Mouse (Mus musculus): ENCODE results near the gene Pde6g. TPM values are rescaled to one million over a fixed set of nuclear protein-coding genes. Genes with fewer than 3 reads are reported as not detected.
A peak's percentile ranks its signal among the peaks of the same experiment; 100 is the strongest.

Pde6g gene
- total RNA-seq, 4 experiments from 2014 or later = 0.16 to 0.49 (median 0.33) TPM

DNA sequence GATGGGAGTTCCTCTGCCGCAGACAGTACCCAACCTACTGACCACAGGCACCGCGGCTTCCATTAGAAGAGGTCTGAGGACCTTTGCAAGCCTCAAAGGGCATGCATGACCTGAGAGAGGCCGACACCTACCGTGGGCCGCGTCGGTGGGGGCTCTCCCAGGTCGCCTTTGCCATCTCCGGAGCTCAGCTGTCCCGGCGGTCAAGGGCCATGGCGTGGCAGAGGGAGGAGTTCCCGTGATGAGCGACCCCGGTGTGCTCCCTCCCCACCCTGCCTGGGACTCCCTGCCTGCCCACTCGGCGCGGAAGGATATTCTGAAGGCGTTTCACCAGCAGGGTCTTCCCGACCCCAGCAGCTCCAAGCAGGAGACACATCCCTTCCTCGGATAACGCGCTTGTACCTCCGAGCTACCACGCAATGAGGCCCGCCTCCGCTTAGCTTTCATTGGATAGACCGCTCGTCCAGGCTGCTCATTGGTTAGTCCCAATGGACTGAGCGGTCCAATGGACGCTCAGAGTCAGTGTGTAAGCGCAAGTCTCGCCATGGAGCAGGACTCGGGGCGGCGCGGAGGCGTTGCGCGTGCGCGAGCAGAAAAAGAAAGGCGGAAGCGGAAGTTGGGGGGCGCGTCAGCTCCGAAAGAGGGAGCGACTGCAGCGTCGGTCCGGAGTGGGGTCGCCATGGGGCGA lies 13.9 kb upstream of the Pde6g start, which contains the start of gene Arl16:
Gene Arl16, minus strand, starts transcription at position 557 of the 685 bp plus-strand sequence.
- DNase-seq = peak; percentile 91

DNA sequence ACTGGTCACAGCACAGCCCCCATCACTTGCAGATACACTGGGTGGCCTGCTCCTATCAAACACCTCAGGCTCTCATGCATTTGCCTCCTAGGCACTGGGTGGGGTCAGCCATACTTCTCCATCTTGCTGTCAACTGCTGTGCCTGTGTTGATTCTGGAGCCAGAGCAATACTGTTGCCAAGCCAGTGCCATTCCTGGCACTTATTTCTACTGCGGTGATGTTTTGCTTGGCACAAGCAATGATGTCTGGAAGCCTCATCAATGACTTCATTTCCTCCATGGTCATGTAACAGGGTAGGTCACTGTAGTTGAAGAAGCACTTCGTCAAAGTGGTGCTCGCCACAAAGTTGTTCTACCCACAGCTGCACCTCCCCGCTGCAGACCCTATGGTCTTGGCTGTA lies 12.2 kb upstream of the Pde6g start:
- DNase-seq = no peak

DNA sequence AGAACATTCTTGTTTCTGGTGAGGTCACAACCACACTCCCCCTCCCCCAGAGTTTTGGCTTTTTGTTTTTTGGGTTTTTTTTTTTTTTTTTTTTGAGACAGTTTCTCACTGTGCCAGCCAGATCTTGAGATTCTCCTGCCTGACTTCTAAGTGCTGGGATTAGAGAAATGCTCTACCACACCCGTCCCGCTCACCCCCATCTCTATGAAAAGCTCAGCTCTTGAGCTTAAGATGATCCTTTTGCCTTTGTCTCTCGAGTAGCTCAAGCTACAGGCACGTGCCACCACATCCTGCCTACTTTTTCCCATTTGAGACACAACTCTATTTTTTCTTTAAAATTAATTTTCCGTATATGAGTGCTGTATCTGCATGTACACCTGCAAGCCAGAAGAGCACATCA lies 11.1 kb upstream of the Pde6g start:
- DNase-seq = no peak

DNA sequence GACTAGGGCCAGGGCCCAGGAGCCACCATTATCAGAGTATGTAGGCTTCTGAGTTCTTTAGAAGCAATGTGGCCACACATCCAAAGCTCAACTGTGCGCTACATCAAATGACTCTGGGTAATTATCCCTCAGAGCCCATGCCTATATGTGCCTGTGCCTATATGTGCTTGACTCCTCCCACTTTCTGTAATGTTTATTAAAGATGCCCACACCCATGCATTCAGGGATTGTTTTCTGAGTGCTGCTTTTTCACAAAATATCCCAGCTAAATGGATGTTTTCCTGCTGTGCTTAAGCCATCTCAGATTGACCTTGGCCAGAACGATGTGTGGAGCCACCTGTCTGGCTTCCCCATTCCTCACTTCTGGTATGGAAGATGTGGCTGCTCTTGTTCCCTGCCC lies 10.2 kb upstream of the Pde6g start:
- no peak for DNase-seq

DNA sequence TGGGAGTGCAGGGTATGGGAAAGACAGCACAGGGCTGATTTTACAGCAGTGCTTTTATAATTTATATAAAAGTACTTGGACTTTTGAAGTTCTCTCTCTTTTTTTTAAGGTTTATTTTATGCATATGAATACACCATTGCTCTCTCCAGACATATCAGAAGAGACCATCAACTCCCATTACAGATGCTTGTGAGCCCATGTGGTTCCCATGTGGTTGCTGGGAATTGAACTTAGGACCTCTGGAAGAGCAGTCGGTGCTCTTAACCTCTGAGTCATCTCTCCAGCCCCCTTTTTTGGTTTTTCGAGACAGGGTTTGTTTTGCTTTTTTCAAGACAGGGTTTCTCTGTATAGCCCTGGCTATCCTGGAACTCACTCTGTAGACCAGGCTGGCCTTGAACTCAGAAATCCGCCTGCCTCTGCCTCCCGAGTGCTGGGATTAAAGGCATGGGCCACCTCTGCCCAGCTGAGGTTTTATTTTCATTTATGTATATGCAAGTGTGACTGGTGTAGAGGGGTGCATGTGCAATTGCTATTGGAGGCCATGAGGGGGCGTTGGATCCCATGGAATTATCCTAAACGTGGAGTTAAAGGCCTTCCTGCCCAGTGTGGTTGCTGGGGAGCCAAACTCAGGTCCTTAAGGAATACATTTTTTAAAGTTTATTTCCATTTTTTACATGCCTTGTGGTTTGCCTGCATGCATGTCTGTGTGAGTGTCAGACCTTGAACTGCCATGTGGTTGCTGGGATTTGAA lies 5.7 kb upstream of the Pde6g start:
- DNase-seq = no peak

DNA sequence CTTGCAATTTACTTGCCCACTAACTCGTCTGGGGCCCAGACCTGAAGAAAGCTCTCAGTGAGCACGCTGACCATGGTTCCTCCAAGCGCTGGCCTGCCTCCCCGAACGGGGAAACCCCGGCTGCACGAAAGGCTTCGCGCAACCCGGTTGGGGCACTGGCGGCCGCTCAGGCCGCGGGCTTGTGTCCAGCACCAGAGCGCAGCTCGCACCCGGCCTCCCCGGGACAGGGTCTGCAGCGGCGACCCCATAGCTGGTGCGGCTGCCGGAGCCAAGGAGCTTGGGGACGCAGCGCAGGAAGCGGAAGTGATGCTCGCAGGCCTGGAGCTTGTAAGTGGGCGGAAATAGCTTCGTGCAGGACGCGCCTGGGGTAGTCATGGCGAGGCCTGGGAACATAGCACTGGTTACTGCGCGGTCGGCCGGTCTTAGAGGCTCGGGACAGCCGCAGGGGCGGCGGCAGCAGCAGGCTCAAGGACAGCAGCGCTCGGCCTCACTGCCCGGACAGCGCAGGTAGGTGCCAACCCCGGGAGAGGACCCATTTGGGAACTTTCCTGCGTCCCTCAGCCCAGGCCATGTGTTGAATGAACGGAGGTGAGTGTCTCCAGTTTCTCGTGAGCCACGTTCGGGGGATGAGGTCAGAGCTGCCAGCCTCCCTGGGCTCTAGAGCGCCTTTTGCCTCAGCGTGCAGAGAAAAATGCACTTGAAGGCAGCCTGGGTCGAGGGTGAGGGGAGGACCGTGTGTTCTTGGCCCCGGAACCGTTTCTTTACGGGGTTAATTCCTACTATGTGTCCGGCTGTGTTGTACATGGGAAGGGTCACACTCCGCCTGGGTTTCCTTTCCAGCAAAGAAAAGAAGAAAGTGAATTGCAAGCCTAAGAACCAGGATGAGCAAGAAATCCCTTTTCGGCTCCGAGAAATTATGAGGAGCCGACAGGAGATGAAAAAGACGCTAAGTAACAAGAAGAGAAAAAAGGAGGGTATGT lies 4.8 kb upstream of the Pde6g start, which contains the start of the genes Oxld1 and Ccdc137:
Gene Oxld1, minus strand, starts transcription at position 297 of the 980 bp plus-strand sequence.
Gene Ccdc137, plus strand, starts transcription at position 344 of the 980 bp plus-strand sequence.
- DNase-seq = peak; percentile 64

DNA sequence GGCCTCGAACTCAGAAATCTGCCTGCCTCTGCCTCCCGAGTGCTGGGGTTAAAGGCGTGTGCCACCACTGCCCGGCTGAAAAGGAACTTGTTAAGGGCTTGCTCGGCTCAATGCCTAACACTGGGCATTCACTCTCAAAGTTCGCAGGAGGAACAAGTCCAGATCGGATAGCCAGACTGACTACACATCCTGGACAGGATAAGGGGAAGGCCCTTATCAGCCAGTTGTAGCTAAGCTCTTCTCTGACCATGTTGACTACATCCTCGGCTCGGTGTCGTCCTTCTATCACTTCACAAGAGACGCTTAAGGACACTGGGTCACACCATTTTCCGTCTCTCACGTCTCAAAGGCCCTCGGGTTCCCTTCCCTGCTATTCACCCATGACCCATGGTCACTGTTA lies 4.1 kb upstream of the Pde6g start:
- no peak for DNase-seq

DNA sequence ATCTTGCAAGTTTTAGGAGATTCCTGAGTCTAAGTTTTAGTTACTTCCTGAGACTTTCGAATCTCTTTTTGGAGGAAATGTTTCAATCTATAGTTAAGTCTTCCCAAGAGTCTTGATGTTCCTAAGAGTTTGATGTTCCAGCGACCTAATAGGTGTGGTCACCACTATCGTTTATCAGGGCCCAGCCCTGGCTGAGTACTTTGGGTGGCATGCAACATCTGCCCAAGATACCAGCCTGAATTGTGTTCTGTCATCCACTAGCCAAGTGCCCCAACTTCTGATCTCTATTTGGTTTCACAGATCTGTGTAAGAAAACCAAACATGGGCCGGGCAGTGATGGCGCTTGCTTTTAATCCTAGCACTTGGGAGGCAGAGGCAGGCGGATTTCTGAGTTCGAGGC lies 2.1 kb upstream of the Pde6g start:
- no peak for DNase-seq

DNA sequence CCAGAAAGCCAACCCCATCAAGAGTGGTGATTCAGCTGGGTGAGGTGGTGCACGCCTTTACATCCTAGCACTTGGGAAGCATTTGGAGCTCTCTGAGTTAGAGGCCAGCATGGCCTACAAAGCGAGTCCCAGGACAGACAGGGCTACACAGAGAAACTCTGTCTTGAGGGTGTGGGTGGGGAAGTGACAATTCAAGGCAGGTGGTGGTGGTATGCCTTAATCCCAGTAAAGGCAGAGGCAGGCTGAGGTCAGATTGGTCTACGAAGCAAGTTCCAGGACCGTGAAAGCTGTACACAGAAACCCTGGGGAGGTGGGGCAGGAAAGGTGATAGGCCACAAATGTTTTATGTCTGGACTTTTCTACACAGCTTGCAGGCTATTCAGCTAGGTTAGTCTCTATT lies 1.7 kb upstream of the Pde6g start:
- no peak for DNase-seq

DNA sequence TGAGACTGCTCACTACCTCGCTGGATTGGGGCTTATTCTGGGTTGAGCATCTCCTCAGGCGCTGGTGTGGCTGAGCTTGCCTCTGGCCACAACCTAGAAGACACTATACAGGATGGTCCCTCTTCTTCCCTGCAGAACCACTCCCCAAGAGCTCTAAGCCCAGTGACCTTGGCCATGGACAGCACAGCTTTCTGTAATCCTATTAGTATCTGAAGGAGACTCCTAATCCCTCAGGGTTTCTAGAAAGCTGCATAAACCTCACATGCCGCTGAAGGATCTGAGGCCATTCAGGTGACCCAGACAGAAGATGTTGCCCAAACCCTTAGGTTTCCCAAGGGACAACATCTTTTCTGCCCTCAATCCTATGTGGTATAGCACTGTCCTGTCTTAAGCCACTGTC lies 1.1 kb downstream of the Pde6g start:
- DNase-seq = no peak

DNA sequence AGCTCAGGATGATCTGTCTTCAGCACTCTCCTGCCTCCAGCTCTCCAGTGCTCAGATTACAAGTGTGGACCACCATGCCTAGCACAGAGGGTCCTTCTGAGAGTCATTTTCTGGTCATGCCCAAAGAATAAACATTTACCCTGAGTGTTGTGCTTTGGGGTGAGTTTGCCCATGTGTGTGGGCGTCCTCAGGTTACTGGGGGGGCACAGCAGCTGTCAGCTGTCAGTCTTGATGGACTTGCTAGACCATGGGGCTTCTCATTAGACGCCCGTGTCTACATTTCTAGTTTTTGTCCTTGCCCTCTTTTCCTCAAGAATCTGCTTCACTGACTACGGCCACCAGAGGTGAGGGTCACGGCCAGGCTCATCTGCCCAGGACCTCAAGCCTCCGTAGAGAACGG lies 6.1 kb downstream of the Pde6g start:
- DNase-seq = no peak

DNA sequence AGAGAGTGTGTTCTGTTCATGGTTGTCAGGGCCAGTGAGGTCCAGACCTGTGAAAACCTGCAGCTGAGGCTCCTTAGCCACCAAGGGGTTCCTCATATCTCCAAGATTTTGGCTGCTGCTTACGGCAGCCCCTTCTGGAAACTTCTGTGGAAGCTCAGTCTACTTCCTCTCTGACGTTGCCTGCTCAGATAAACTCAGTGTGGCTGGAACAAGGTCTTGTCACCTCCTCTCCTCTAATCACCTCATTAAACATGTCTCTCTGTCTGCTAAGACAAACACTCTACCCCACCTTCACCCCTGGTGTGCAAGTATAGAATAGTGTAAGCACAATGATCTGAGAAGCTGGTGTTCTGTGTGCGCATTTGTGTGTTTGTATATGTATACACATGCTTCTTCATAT lies 7.8 kb downstream of the Pde6g start:
- no peak for DNase-seq

DNA sequence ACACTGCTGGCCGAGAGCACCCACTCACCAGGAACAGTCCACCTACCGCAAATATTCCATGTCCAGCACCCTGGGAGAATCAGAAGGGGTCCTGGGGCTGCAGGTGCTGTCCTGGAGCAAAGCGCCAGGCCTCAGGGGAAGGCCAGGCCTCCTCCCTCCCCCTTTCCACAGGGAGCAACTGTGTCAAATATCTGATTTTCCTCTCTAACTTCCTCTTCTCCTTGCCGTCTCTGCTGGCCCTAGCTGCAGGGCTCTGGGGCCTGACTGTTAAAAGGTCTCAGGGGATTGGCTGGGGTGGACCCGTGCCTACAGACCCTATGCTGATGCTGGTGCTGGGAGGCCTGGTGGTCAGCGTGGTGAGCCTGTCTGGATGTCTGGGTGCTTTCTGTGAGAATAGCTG lies 9.2 kb downstream of the Pde6g start:
- no peak for DNase-seq

DNA sequence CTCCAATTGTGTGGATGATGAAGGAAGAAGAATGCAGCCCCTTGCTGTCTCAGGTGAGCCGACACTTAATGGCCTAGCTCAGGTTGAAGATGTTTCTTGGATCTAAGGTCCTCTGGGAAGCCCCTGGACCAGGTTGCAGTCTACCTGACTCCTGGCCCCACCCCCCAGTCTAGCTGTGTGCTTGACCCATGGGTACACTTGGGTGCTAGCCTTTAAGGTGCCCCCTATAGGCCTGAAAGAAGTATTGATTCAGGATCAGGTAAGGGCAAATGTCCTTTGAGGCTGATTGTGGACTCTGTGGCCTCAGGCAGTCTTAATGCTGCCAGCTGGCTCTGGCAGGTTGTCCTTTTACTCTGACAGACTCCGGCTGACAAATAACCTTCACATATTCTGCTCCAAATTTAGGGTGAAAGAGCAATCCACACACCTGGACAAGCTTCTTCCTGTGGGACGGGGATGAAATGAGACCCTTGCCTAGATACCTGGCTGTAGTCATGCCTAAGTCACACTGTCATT lies 10.5 kb downstream of the Pde6g start:
- no peak for DNase-seq

DNA sequence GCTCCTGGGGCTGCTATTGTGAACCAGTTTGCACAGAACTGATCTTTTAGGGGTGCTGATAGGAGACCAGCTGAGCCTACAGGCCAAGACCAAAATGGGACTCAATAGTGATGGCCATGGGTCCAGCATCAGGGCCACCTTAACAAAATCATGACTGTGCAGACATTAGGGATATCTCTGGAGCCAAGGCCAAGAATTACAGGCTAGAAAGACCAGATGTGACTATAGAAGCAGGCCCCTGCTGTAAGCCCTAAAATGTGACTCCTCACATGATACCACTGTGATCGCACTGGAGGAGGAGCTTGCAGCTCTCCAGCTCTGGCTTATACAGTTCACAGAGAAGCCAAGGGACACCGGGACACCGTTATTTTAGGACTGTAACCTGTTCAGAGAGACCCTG lies 11.0 kb downstream of the Pde6g start, which contains the start of gene Tspan10:
Gene Tspan10, plus strand, starts transcription at position 301 of the 400 bp plus-strand sequence.
- DNase-seq = no peak

DNA sequence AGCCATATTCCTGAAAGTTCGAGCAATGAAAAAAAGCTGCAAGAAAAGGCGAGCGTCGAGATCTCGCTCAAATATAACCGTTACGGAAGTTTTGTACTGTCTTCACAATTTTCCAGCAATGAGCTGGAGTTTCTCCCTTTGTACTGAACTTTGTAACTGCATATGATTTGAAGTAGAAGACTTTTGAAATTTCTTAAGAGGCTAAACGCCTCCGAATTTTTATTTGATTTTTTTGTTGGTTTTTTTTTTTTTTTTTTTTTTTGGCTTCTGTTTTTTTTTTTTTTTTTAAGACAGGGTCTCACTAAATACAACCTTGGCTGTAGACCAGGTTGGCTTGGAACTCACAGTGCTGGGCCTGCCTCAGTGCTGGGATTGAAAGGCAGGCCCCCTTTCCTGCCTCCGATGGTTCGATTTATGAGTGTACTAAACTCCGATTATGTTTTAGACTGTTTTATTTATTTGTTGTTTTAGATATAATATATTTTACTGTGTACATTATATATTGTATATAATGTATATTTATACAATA lies 15.4 kb downstream of the Pde6g start:
- DNase-seq = no peak

DNA sequence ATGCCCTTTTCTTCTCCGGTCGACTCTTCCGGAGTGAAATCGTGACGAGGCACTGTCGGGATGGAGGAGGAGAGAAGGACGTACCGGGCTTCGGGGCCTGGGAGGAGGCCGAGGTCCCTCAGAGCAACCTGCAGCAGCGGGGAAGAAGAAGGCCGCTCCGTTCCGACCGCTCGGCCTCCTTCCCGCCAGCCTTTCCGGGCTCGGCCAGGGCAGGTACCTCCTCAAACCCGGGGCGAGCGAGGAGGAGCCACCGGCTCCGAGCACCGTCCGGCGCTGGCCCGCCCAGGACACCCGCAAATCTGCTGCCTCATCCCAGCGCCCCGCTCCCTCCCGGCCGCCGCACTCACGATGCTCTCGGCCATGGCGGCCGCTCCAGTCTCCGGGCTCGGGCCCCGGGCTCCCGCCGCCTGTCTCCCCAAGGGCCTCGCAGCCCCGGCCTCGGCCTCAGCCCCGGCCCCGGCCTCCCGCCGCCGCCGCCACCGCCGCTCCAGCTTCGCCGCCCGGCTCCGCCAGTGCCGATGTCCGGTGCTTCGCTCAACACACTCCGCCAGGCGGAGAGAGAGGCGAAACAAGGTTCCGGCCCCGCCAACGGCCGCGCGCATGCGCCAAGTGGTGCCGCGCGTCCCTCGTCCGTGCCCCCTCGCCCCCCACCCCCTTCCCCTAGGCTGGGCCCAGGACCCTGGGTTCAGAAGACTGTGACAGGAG lies 16.0 kb downstream of the Pde6g start, which contains the start of gene Nploc4:
Gene Nploc4, minus strand, starts transcription at position 557 of the 705 bp plus-strand sequence.
- DNase-seq = peak; percentile 68

DNA sequence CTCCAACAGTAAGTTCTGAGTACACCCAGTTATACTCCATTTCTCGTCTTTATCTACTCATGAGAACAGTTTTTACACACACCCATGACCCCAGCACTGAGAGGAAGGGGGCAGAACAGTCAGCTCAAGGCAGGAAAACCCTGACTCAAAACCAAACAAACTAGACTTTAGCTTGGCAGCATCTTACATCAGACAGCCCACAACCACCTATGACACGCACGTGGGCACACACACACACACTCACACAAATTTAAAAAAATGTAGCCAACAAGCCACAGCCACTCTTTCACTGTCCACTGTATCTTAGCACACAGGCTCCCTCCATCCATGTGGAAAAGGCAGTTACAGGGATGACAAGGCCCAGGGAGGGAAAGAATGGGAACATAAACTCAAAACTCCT lies 26.6 kb downstream of the Pde6g start:
- no peak for DNase-seq

DNA sequence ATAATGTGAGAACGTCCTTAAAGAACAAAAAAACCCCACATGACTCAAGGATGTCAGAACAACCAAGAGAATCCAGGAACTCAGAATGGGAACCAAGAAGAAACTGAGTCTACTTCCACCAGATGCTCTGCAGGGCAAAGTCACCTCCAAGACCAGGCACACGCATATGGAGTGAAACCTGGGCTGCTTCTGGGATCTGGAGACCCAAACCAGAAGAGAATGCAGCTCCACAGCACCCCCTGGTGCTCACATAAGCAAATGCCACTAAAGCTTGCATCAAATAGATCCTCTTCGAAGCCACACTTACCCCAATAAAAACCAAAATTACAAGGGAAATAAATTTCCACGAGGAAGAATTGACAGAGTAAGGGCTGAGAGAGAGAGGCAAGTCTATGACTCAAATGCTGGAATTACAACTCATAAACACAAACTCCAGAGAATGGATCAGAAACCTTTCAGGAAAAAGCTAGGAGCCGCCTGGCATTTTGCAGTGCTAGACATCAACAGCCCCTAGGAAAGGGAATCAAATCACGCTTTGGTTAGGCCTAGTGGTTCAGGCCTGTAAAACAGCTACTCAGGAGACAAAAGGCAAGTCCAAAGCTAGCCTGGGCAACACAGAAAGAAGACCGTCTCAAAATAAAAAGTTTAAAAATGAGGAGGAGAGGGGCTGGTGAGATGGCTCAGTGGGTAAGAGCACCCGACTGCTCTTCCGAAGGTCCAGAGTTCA lies 29.6 kb downstream of the Pde6g start:
- peak; percentile 41 for DNase-seq
